Mouse (Mus musculus) adrenal gland (tissue): ENCODE results near the gene Arf6.
"Not testable (repeated sequence)": the region's sequence is repeated elsewhere in the genome, so short reads cannot be mapped to it uniquely, and the experiment has no call there.

Experiments
- intact Hi-C: fragments of 180-260 bp; cut with DNase I; formaldehyde crosslinking; loops from one replicate; pipeline ENCODE4 v1.15.1; 2025

The Arf6 gene

GRCm38 (mm10) chr12:69372731-69373331, 881 bp downstream of the Arf6 start:
- intact Hi-C loops = loop anchor here (10.0 kb wide), 2 partner anchors 82 to 202 kb away; no protein-coding TSS in a partner anchor

GRCm38 (mm10) chr12:69373850-69374766, 2.2 kb downstream of the Arf6 start:
- intact Hi-C loops = loop anchor here (10.0 kb wide), 2 partner anchors 81 to 201 kb away; no protein-coding TSS in a partner anchor

GRCm38 (mm10) chr12:69376132-69376531, 4.2 kb downstream of the Arf6 start:
- intact Hi-C loops = loop anchor here (10.0 kb wide), 2 partner anchors 79 to 199 kb away; no protein-coding TSS in a partner anchor

GRCm38 (mm10) chr12:69377188-69377587, 5.2 kb downstream of the Arf6 start:
- intact Hi-C loops = loop anchor here (10.0 kb wide), 2 partner anchors 78 to 198 kb away; no protein-coding TSS in a partner anchor

- intact Hi-C loops = loop anchor here (10.0 kb wide), 2 partner anchors 77 to 197 kb away; no protein-coding TSS in a partner anchor
Measured at GRCm38 (mm10) chr12:69377636-69378035, 5.7 kb downstream of the Arf6 start.

- intact Hi-C loops = loop anchor here (10.0 kb wide), 2 partner anchors 76 to 196 kb away; no protein-coding TSS in a partner anchor
Measured at GRCm38 (mm10) chr12:69378558-69379454, 6.9 kb downstream of the Arf6 start.

GRCm38 (mm10) chr12:69382880-69383279, 10.9 kb downstream of the Arf6 start:
- intact Hi-C loops = no loop called here

- intact Hi-C loops = no loop called here
Measured at GRCm38 (mm10) chr12:69384606-69385005, 12.7 kb downstream of the Arf6 start.

GRCm38 (mm10) chr12:69385542-69386280, 13.8 kb downstream of the Arf6 start:
- intact Hi-C loops = no loop called here

- intact Hi-C loops = not testable (repeated sequence)
Measured at GRCm38 (mm10) chr12:69386281-69386732, 14.4 kb downstream of the Arf6 start.

GRCm38 (mm10) chr12:69388321-69388869, 16.4 kb downstream of the Arf6 start:
- intact Hi-C loops = no loop called here

GRCm38 (mm10) chr12:69389273-69389938, 17.5 kb downstream of the Arf6 start:
- intact Hi-C loops = no loop called here

- intact Hi-C loops = no loop called here
Measured at GRCm38 (mm10) chr12:69390000-69390698, 18.2 kb downstream of the Arf6 start.

GRCm38 (mm10) chr12:69393076-69393475, 21.1 kb downstream of the Arf6 start:
- intact Hi-C loops = no loop called here

- intact Hi-C loops = no loop called here
Measured at GRCm38 (mm10) chr12:69394456-69394855, 22.5 kb downstream of the Arf6 start.

- intact Hi-C loops = no loop called here
Measured at GRCm38 (mm10) chr12:69400367-69400766, 28.4 kb downstream of the Arf6 start.

GRCm38 (mm10) chr12:69400871-69401286, 28.9 kb downstream of the Arf6 start:
- intact Hi-C loops = no loop called here

- intact Hi-C loops = no loop called here
Measured at GRCm38 (mm10) chr12:69402100-69402499, 30.1 kb downstream of the Arf6 start.
